Mouse (Mus musculus): Measurements from ENCODE around the gene Dhfr. TPM values are rescaled to one million over a fixed set of nuclear protein-coding genes. Genes with fewer than 3 reads are reported as not detected.

Gene Dhfr
- polyA plus RNA-seq, 1 experiment = 3.0 TPM

GRCm38 (mm10) chr13:92330621-92331020 is 23.9 kb upstream of the Dhfr start:
- no peak overlapping the region for H3K27ac ChIP-seq (ENCODE audit: control insufficient read depth, insufficient read depth, low read length)
- TF ChIP-seq POLR2A (IDR thresholded peaks at IDR 0.05; ENCODE audit: control insufficient read depth, extremely low read depth, insufficient read depth, low read length, poor library complexity) = no peak
- no peak for DNase-seq
- over 99% methylated on average over 3 of the region's 3 CpGs for WGBS
- no peaks in the 10 kb centered on the region for H3K27me3 ChIP-seq (ENCODE audit: control insufficient read depth, insufficient read depth, low read length)
- H3K36me3 ChIP-seq (ENCODE audit: control insufficient read depth, insufficient read depth, low read length) = no peaks in the 10 kb centered on the region
- no peaks in the 10 kb centered on the region for H3K4me1 ChIP-seq (replicated peaks; ENCODE audit: control insufficient read depth, insufficient read depth, low read length)
- H3K4me3 ChIP-seq (ENCODE audit: control insufficient read depth, insufficient read depth, low read length) = no peak overlapping the region

GRCm38 (mm10) chr13:92332103-92332879 is 22.2 kb upstream of the Dhfr start:
- 87% methylated on average over 15 of the region's 15 CpGs for WGBS
- DNase-seq = no peak
- TF ChIP-seq CTCF (IDR thresholded peaks at IDR 0.05; ENCODE audit: borderline replicate concordance, control insufficient read depth, extremely low read depth, insufficient read depth, low read length, poor library complexity) = no peak
- no peak for TF ChIP-seq POLR2A (IDR thresholded peaks at IDR 0.05; ENCODE audit: control insufficient read depth, extremely low read depth, insufficient read depth, low read length, poor library complexity)
- Histone ChIP-seq H3K4me3 (ENCODE audit: control insufficient read depth, insufficient read depth, low read length) (no peak overlapping the region), H3K27ac (ENCODE audit: control insufficient read depth, insufficient read depth, low read length) (no peak overlapping the region), H3K27me3 (ENCODE audit: control insufficient read depth, insufficient read depth, low read length) (no peaks in the 10 kb centered on the region), H3K36me3 (ENCODE audit: control insufficient read depth, insufficient read depth, low read length) (no peaks in the 10 kb centered on the region), H3K4me1 (replicated peaks; ENCODE audit: control insufficient read depth, insufficient read depth, low read length) (no peaks in the 10 kb centered on the region)

GRCm38 (mm10) chr13:92336857-92337256 is 17.7 kb upstream of the Dhfr start:
- H3K27ac ChIP-seq (ENCODE audit: control insufficient read depth, insufficient read depth, low read length) = no peak overlapping the region
- TF ChIP-seq POLR2A (IDR thresholded peaks at IDR 0.05; ENCODE audit: control insufficient read depth, extremely low read depth, insufficient read depth, low read length, poor library complexity) (no peak), CTCF (IDR thresholded peaks at IDR 0.05; ENCODE audit: borderline replicate concordance, control insufficient read depth, extremely low read depth, insufficient read depth, low read length, poor library complexity) (no peak)
- no peaks in the 10 kb centered on the region for H3K27me3 ChIP-seq (ENCODE audit: control insufficient read depth, insufficient read depth, low read length)
- H3K4me3 ChIP-seq (ENCODE audit: control insufficient read depth, insufficient read depth, low read length) = no peak overlapping the region
- WGBS = 88% methylated on average over 1 of the region's 1 CpGs
- no peaks in the 10 kb centered on the region for H3K4me1 ChIP-seq (replicated peaks; ENCODE audit: control insufficient read depth, insufficient read depth, low read length)
- peaks cover 9% of the 10 kb centered on the region; the same call in 1 of the 2 replicates for H3K36me3 ChIP-seq (ENCODE audit: control insufficient read depth, insufficient read depth, low read length)
- DNase-seq = no peak

GRCm38 (mm10) chr13:92337773-92338462 is 16.6 kb upstream of the Dhfr start:
- peaks cover 16% of the 10 kb centered on the region for H3K36me3 ChIP-seq (ENCODE audit: control insufficient read depth, insufficient read depth, low read length)
- WGBS = 93% methylated on average over 6 of the region's 6 CpGs
- H3K4me1 ChIP-seq (replicated peaks; ENCODE audit: control insufficient read depth, insufficient read depth, low read length) = no peaks in the 10 kb centered on the region
- H3K27ac ChIP-seq (ENCODE audit: control insufficient read depth, insufficient read depth, low read length) = no peak overlapping the region
- no peaks in the 10 kb centered on the region for H3K27me3 ChIP-seq (ENCODE audit: control insufficient read depth, insufficient read depth, low read length)
- TF ChIP-seq CTCF (IDR thresholded peaks at IDR 0.05; ENCODE audit: borderline replicate concordance, control insufficient read depth, extremely low read depth, insufficient read depth, low read length, poor library complexity) (no peak), POLR2A (IDR thresholded peaks at IDR 0.05; ENCODE audit: control insufficient read depth, extremely low read depth, insufficient read depth, low read length, poor library complexity) (no peak)
- no peak overlapping the region for H3K4me3 ChIP-seq (ENCODE audit: control insufficient read depth, insufficient read depth, low read length)
- DNase-seq = no peak

GRCm38 (mm10) chr13:92339787-92340186 is 14.7 kb upstream of the Dhfr start:
- Histone ChIP-seq H3K4me1 (replicated peaks; ENCODE audit: control insufficient read depth, insufficient read depth, low read length) (no peaks in the 10 kb centered on the region), H3K4me3 (ENCODE audit: control insufficient read depth, insufficient read depth, low read length) (no peak overlapping the region), H3K27ac (ENCODE audit: control insufficient read depth, insufficient read depth, low read length) (no peak overlapping the region), H3K27me3 (ENCODE audit: control insufficient read depth, insufficient read depth, low read length) (no peaks in the 10 kb centered on the region), H3K36me3 (ENCODE audit: control insufficient read depth, insufficient read depth, low read length) (peaks cover 17% of the 10 kb centered on the region)
- WGBS = 94% methylated on average over 3 of the region's 3 CpGs
- no peak for DNase-seq
- TF ChIP-seq POLR2A (IDR thresholded peaks at IDR 0.05; ENCODE audit: control insufficient read depth, extremely low read depth, insufficient read depth, low read length, poor library complexity) = no peak
- TF ChIP-seq CTCF (IDR thresholded peaks at IDR 0.05; ENCODE audit: borderline replicate concordance, control insufficient read depth, extremely low read depth, insufficient read depth, low read length, poor library complexity) = no peak

GRCm38 (mm10) chr13:92344033-92344432 is 10.5 kb upstream of the Dhfr start:
- Histone ChIP-seq H3K27me3 (ENCODE audit: control insufficient read depth, insufficient read depth, low read length) (no peaks in the 10 kb centered on the region), H3K4me3 (ENCODE audit: control insufficient read depth, insufficient read depth, low read length) (no peak overlapping the region), H3K36me3 (ENCODE audit: control insufficient read depth, insufficient read depth, low read length) (peaks cover 40% of the 10 kb centered on the region), H3K4me1 (replicated peaks; ENCODE audit: control insufficient read depth, insufficient read depth, low read length) (no peaks in the 10 kb centered on the region), H3K27ac (ENCODE audit: control insufficient read depth, insufficient read depth, low read length) (no peak overlapping the region)
- TF ChIP-seq POLR2A (IDR thresholded peaks at IDR 0.05; ENCODE audit: control insufficient read depth, extremely low read depth, insufficient read depth, low read length, poor library complexity) (no peak), CTCF (IDR thresholded peaks at IDR 0.05; ENCODE audit: borderline replicate concordance, control insufficient read depth, extremely low read depth, insufficient read depth, low read length, poor library complexity) (no peak)
- 96% methylated on average over 8 of the region's 8 CpGs for WGBS
- DNase-seq = no peak
